Mouse (Mus musculus) G1E (cell line): ENCODE results near the gene Kcnip1.

Source experiments
- CTCF ChIP-seq: IDR thresholded peaks from 2 replicates; pipeline ENCODE4 v1.5.1; 2012; ENCODE audit warnings: low read depth, low read length, inconsistent platforms, mixed read lengths
- GATA1 ChIP-seq: IDR thresholded peaks from 2 replicates; pipeline ENCODE4 v1.6.1; 2012; ENCODE audit warnings: borderline replicate concordance, low read length, inconsistent platforms, mixed read lengths

GRCm38 (mm10) chr11:33772615-33773141, 220.3 kb downstream of the Kcnip1 start:
- TF ChIP-seq CTCF (no peak), GATA1 (no peak)
